Mouse (Mus musculus): ENCODE measurements around the gene Cps1. TPM values are rescaled to one million over a fixed set of nuclear protein-coding genes. Genes with fewer than 3 reads are reported as not detected.

Gene Cps1
- under 1 TPM in 2 of 4 experiments, not detected in 2; 0.05 to 0.91 TPM for total RNA-seq (2022)

DNA sequence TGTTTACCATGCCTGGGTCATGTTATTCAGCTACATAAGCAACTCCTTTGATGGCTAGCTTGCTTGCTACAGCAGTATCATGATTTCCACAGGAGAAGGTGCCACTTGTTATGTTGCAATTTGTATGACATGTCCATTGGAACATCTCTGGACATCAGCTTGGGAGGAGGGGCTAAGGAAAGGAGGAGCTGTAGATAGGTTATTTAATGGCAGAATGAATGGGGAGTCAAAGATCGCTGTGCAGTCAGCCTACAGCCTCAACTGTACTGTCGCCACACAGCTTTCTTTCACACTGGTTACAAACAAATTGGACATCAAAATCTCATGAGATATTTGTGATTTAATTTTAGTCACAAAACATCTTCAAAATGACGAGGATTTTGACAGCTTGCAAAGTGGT is at the start of gene Cps1:
TSS of gene Cps1 (plus strand) at position 230 of the 400 bp plus-strand sequence.
- DNase-seq (ENCODE audit: low spot score in 2 of 2) = no peak

DNA sequence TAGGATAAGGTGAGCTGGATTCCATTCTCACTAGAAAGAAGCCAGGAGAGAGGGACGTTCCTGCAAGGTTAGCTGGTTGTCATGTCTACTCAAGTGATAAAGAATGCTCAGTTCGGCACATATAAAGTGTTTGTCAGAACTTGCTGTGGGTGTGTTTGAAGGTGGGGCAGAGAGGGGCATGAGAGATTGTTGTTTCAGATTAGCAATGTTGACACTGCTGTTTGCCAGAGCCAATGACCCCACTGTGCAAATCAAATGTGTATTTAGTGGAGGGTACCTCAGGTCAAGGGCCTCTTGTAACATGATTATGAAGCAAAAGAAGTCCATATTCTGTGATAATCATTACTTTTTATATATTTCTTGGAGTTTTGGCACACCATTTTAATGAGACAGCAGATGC is 45.1 kb upstream of the Cps1 start:
- DNase-seq (ENCODE audit: low spot score in 2 of 2) = no peak

DNA sequence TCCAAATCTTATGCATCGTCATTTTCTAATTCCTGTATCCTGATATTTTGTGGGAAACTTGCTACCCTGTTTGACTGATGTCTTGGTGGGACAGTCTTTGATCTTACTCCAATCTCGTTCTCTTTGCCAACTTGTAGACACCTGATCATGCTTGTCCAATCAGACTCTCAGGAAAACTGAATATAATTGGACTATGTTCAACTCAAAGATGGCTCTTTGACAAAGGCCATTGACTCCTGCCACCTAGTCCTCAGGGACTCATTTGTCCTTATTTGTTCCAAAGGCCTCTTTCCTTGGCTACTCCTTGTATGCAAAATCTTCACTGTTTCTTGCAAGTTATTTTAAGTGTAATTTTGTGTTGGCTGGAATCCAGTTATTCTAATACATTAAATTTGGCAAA is 44.2 kb upstream of the Cps1 start:
- DNase-seq (ENCODE audit: low spot score in 2 of 2) = no peak

DNA sequence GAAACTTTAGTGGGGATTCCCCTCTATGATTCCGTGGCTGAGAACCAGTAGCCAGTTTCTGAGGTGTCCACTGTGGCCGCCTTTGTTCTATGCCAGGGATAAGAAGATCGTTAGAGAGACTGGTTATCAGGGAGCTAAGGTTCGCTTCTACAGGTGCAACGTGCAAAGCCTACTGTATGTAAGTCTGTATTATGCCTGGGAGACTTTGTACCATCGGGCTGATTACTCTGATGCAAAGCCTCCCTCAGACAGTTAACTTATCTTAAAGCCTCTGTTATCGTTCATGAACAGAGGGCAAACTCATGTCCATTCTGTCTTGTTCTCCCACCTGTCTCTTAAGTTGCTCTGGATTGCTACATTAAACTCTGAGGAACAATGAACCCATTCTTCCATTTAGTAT is 43.7 kb upstream of the Cps1 start:
- no peak for DNase-seq (ENCODE audit: low spot score in 2 of 2)

DNA sequence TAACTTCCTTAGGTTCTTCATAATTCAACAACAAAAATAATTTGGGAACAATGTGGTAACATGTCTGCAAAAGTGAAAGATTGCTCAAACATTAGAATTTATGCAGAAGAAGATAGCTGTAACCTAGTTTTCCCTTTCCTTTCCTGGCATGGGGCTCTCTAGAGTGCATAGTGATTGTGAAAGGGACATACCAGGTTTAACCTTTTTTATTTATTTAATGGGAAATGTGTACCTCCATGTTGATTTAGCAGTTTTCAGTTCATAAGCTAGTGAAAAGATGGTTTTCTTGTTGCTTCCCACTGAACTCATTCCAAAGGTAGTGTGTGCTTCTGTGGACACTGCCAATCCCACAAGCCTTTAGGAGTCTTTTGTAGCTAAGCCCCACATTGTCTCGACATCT is 30.4 kb upstream of the Cps1 start:
- no peak for DNase-seq (ENCODE audit: low spot score in 2 of 2)

DNA sequence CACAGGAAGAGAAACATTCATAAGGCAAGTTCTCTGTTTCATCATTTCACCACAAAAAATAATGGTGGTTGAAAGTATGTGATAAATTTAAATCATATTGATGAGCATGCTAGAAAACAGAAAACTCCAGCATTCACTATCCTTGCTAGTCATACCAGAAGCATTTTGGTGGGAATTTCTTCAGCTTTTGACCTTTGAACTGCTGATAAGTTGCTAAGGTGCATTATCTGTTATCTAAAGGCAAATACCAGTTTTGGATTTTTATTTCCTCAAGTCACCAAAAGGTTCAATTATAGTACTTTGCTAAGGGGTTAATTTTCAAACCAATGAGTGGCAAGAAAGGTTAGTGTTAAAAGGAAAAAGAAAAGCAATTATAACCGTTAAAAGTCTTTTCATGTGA is 23.6 kb upstream of the Cps1 start:
- no peak for DNase-seq (ENCODE audit: low spot score in 2 of 2)

DNA sequence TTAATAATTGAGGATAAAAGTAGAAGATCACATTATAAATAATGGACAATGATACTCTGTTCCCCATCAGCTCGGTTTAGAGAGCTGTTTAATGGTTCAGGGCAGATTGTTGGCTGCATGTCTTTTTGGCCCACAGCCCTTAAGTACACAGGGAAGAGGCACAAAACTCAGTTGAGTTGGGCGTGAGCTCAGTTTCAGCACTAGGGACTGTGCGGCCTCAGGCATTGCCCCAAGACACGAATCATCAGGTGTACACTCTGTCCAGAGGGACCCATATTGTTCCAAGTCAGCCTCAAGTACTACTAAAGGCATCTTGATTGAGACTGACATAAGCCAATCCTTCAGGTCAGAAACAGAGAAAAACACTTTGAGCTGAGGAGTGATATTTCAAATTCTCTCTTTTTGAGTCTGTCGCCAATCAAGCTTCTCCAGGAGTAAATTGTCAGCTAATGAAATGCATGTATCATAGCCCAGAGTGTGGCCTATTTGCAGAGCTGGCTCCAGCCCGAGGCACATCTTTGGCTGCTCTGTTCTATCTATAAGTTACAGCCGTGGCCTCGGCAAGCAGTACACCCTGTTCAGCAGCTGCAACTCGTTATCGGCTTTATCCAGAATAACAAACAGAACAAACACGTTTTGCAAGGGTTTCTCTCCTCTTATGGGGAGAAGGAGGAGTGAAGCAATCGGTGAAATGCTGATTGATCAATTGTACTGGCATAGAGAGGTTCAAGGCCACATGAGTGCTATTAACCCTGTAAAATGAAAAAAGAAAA is 19.2 kb upstream of the Cps1 start:
- no peak for DNase-seq (ENCODE audit: low spot score in 2 of 2)

DNA sequence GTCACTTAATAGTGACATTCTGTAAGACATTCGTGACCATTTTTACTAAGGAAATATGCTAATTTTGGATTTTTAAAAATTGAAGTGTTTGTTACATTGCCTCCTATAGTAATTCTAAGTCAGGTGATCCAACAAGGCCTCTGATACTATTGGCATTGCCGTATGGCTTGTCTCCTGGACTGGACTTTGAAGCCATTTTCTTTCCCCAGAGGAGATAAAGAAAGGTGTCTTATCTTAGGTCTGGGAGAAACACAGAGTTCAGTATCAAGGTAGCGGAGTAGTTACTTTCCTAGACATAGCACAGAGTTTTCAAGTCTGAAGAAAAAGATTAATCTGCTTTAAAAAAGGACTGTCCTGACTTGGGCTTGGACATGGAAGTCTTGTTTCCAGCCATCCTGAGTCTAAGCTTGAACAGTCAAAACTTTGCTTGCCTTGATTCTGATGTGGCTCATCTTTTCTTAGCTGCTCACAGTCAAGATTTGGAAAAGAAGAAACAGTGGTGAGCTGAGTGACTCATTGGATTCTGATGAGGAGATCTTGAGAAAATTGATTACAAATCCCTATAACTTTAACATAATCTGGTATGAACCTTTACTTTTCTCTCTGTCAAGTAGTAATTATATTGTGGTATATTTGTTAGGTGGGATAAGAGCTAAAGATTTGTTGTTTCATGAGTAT is 11.1 kb upstream of the Cps1 start:
- DNase-seq (ENCODE audit: low spot score in 2 of 2) = no peak

DNA sequence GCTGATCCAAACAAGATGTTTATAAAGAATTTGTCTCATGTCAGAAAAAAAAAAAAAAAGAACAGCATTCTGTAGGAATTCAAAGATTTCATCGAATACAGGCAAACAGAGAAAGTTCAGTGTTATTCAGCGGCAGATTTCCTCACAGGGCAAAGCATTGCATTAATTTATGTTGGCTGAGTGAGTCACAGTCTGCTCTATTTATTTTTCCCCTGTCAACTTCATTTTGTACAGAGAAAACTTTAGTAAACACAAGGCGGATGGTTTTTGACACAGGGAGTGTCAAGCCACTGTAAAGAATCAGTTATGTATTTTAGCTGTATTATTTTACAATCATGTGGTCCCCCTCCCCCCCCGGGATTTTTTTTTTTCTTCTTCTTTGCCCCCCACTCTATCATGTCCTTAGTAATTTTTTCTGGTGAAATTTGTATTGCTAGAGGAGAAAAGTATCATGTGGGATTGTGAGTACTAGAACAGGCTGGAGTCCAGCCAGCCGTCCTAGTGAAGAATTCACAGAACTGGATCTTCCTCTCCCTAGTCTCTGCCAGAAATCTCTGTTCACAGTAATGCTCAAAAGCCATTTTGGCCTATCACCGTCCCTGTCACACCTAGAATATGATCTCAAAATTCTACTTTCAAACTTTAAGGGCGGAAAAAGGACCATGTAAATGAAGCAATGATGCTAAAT is 9.3 kb upstream of the Cps1 start:
- no peak for DNase-seq (ENCODE audit: low spot score in 2 of 2)

DNA sequence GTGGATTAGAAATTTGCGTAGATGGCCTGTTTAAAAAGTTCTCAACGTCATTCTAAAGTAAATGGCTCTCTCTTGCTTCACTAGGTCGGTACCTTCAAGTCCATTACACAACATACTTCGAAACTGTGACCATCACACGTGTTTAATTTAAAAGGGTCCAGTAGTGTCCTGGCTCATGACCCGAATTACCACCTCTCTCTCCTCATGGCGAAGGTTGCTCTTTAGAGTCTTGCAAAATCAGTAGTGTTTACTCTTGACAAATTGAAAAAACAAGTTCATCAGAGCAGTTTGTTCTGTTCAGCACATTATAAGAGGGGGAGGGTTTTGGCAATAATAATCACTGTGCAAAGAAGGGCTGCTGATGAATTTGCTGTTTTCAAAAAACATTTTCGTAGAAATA is 6.3 kb upstream of the Cps1 start:
- no peak for DNase-seq (ENCODE audit: low spot score in 2 of 2)

DNA sequence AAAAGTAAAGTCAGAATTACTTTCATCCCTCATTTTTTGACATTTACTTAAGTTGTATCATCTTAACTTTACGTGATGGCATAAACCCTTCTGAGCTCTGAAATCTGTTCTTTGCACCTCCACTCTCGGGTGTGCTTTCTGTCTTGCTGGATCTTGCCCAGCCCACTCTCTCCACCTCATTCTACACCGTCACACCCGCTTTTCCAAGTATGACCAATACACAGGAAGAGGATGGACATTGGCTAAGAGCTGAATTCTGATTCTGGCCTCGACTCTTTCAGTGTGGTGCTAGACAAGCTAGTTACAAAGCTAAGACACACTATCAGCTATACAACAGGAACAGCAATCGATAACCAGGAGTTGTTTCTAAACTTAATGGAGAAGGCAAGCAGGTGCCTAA is 5.0 kb upstream of the Cps1 start:
- no peak for DNase-seq (ENCODE audit: low spot score in 2 of 2)

DNA sequence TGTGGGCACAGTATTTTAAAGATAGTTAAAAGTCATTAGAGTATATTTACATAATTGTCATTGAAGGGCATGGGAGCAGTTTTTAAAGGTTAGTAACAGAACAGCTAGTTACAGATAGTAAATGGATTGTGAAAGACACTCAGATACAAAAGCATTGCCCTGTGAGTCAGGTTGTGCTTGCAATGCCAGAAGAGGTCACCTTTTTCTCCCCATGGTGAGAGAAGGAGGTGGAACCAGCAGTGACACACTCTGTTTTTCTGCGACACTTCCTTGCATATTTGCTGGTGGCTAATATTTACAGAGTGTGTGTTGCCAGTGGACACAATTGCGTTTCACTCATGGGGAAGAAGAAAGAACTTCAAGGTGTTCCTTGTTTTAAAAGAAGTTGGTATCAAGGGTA is 2.6 kb downstream of the Cps1 start:
- no peak for DNase-seq (ENCODE audit: low spot score in 2 of 2)

DNA sequence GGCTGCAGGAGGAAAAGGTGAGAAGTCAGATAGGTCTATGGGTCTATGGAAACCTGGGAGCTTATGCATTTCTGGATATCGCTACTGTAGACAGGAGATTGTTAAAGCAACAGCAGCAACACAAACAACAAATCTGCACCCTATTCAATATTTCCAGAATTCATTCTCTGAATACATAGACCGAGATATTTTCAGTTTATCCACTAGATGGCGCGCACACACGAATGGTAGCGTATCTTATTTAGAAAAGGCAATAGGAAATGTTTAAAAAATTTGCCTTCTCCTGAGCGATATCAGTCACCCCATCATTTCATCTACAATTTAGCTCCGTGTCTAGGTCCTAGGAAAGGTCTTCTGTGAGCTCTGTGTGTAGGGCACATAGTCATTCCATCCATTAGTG is 21.1 kb downstream of the Cps1 start:
- DNase-seq (ENCODE audit: low spot score in 2 of 2) = no peak

DNA sequence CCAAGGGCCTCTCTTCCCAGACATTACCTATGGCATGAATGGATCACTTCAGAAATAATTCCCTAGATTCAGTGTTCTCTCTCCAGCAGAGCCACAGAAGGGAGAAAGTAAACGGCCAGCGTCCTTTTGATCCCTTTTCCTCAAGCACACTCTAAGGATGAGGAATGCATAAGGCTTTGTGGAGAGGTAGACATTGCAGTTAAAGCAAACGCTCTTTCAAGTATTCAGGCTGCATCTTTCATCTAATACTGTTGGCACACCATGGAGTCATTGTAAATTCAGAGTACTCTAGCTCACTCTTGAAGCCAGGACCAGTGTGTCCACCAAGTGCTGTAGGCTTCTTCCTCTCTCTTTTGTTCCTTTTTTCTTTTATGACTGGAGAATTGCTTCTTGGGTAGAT is 28.4 kb downstream of the Cps1 start:
- no peak for DNase-seq (ENCODE audit: low spot score in 2 of 2)

DNA sequence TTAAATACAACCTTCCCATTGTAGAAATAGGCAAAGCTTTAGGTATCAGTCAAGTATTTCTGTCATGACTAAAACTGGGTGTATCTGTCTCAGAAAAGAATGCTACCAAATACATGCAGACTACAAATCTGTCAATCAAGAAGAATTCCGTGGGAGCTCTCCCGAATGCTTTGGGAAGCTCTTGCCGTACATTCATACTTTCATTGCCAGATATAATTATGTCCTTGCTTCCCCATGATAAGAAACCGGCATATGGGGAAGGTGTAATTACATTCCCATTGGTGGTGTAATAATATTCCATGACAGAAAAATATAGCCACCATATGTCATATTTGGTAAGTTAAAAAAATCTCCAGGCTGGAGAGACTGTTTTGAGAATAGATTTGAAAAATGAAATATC is 44.5 kb downstream of the Cps1 start:
- no peak for DNase-seq (ENCODE audit: low spot score in 2 of 2)

DNA sequence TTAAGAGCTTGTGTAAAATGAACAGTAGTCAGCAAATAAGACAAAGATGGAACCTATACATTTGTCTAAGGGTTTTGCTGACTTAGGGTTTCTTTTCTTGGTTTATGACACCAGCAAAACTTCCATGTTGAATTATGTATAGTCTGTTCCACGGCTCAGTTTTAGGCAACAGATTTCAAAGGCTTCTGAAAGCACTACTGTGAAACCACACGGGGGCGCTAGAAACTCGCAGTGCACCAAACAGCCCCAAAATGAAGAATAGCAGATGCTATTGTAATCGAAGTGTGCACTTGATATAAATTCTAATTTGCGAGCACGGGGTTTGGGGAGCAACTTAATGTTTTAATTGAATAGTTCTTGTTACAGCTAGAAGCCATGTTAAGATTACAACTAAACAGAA is 58.3 kb downstream of the Cps1 start:
- no peak for DNase-seq (ENCODE audit: low spot score in 2 of 2)

DNA sequence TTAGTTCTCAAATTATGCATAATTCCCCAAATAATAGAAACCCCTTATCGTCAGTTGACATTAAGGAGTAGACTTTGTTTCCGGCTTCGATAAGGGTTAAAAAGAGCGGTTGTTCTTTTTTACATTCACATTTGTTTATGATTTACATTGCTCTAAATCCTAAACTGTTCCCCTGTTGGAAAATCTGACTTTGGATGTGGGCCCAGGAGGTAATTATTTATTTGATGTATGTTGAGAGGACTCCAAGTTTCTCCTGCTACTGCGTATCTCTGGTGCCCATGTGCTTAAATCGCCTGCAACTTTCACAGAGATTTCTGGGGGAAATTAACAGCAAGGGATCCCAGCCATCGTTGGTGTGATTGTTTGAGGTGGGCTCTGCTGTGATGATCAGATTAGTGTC is 59.4 kb downstream of the Cps1 start:
- DNase-seq (ENCODE audit: low spot score in 2 of 2) = no peak

DNA sequence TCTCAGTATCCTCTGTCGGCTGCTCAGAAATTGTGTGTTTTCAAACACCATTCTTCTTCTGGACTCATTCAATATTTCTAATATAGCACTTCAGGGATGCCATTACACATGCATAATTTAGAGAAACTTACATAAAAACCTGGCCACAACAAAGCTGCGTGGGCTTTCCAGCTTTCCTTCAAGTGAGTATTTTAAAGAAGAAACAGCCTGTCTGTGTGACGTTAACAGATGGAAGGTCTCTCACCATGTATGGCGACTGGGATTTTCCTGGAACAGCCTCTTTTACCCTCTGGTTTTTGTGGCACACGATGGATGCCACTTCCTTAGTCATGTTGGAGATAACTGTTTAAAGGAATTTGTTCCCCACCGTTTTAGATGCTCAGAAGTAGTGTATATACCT is 60.7 kb downstream of the Cps1 start:
- no peak for DNase-seq (ENCODE audit: low spot score in 2 of 2)

DNA sequence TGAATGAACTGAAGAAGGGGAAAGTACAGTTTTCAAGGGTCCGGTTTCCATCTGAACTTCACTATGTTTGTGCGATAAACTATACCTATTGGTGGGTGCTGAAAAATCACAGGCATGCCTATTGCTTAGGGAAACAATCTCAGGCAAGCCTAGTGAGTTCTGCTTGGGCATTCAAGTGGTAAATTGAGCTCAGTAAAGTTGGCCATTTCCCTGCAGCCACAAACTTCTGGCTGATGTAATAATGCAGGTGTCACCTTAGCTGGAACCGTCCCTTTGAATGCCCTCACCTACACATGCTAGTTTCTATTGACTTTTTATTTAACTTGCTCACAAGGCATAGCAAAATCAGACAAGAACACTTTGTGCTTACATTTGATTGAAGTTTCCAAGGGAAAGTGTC is 61.3 kb downstream of the Cps1 start:
- no peak for DNase-seq (ENCODE audit: low spot score in 2 of 2)

DNA sequence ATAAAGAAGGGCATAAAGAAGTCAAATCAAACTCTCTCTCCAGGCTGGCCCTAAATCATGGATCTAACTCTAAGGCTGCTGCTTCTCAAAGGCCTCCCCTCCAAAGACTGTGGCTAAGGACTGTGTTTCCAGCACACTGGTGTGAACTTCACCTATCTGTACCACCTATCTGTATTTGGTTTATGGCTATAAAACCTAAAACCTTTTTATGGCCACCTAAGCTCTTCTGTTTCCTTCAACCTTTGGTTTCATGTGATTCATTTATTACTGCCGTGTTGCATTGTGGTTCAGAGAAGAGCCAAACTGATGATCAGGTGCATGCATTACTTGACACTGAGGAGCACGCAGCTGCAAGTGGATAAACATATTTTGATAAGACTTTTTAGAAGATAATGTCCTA is 74.5 kb downstream of the Cps1 start:
- no peak for DNase-seq (ENCODE audit: low spot score in 2 of 2)

DNA sequence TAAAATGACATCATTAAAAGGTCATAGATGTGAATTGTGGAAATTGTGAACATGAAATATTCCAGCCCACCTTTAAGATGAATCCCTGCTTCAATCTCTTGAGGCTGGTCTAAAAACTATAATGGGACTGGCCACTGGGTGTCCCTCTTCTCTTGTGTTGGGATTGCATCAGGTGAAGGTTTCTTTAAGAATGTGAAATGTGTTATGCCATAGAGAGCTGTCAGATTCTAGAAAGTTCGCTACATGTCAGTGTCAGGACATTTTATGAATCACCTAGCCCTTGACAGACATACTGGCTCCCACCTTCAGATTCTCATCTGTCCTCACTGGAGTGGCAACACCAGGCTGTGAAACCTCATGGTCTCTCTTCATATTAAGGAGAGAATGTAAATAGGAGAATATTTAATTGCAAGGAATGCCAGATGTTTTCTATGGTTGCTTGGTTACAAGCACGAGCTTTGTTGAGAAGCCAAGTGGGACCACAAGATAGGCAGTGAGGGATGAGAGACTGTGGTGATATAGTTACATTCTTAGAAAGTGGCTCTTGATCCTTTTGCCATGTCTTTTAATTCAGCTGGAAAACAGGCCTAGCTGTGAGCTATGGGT is 95.6 kb downstream of the Cps1 start:
- DNase-seq (ENCODE audit: low spot score in 2 of 2) = no peak

DNA sequence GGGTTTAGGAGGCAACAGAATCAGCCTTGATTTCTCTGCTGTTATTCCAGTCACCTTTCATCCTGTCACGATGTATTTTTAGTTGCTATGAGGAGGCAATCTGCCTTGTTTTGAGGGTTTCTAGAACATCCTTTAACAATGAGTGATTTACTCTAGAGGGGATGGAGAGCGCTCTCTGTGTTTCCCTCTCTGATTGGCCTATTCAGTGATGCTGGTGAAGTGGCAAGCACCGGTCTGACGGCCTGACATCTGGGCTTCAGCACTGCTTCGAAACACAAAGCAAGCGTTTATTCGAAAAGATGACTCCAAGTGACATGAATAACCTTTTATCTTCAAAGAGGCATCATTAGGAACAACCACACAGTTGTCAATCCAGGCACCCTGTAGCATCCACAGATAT is 100.8 kb downstream of the Cps1 start:
- DNase-seq (ENCODE audit: low spot score in 2 of 2) = no peak
